19 mouse cellular contexts compared by ENCODE assay signal in genomic region chr7:43548206-43548605, GRCm38 (mm10). TPM values are rescaled to one million over a fixed set of nuclear protein-coding genes. Genes with fewer than 3 reads are reported as not detected.
"Had no signal": no experiment of that assay in that cellular context is flagged by ENCODE, and none has a peak within 500 bp of the region (broad histone marks: within the 10 kb centered on the region; RNA-seq: fewer than 3 reads in every experiment).

No protein-coding gene starts in this region.

- H3K4me3 ChIP-seq: left cerebral cortex, adult 2 months; limb, embryonic 10.5 days; liver, embryonic 15.5 days; midbrain, embryonic 10.5 days; myocyte; neural tube, embryonic 15.5 days had no signal

- H3K27ac ChIP-seq: left cerebral cortex, adult 2 months; limb, embryonic 10.5 days; liver, embryonic 15.5 days; midbrain, embryonic 10.5 days; neural tube, embryonic 15.5 days; stomach, postnatal 0 days had no signal

- H3K4me2 ChIP-seq: liver, embryonic 11.5 days; liver, embryonic 15.5 days; neural tube, embryonic 15.5 days had no signal

- H3K4me1 ChIP-seq: limb, embryonic 10.5 days; liver, embryonic 15.5 days; midbrain, embryonic 10.5 days; neural tube, embryonic 15.5 days had no signal

- H3K9me3 ChIP-seq: limb, embryonic 10.5 days; liver, embryonic 15.5 days; midbrain, embryonic 10.5 days; neural tube, embryonic 15.5 days had no signal

- DNase-seq: kidney, postnatal 25 days; lung, adult 2 months; lung, postnatal 4 days; midbrain, embryonic 14.5 days; thymus, postnatal 4 days had no signal

- ATAC-seq: lung, postnatal 0 days had no signal

- H3K36me3 ChIP-seq: limb, embryonic 10.5 days; liver, embryonic 15.5 days; midbrain, embryonic 10.5 days; neural tube, embryonic 15.5 days had no signal

- H3K9ac ChIP-seq: liver, embryonic 15.5 days; neural tube, embryonic 15.5 days had no signal

- H3K27me3 ChIP-seq: liver, embryonic 15.5 days; neural tube, embryonic 15.5 days had no signal

RNA-seq across cellular contexts. Expression of gene 4931406B18Rik, which starts 42.5 kb away (rescaled TPM):
- total RNA-seq: layer of hippocampus, postnatal 25 days; left cerebral cortex, adult 2 months; left cerebral cortex, postnatal 14 days; megakaryocyte, adult 5-6 weeks had no signal
- polyA plus RNA-seq: limb, embryonic 10.5 days; limb, embryonic 14.5 days; liver, embryonic 11.5 days; liver, embryonic 15.5 days; lung, adult 2 months; lung, postnatal 0 days; midbrain, embryonic 10.5 days; midbrain, embryonic 14.5 days; myocyte; neural tube, embryonic 11.5 days; neural tube, embryonic 15.5 days; stomach, postnatal 0 days had no signal

RNA-seq across cellular contexts. Expression of gene Iglon5, which starts 58.3 kb away (rescaled TPM):
- total RNA-seq: megakaryocyte, adult 5-6 weeks had no signal
- polyA plus RNA-seq: liver, embryonic 15.5 days; lung, postnatal 0 days had no signal
